In genomic region chr1:51710831-51711230, GRCm38 (mm10) we compare ENCODE assay signal across 12 mouse cellular contexts.
"Had no signal": no experiment of that assay in that cellular context is flagged by ENCODE, and none has a peak within 500 bp of the region (broad histone marks: within the 10 kb centered on the region; RNA-seq: fewer than 3 reads in every experiment).

No protein-coding gene starts in this region.

- H3K27ac ChIP-seq: limb, embryonic 15.5 days; liver, embryonic 13.5 days; lung, embryonic 15.5 days; macrophage; midbrain, embryonic 12.5 days; stomach, embryonic 15.5 days had no signal

- H3K4me1 ChIP-seq: liver, embryonic 13.5 days; lung, embryonic 15.5 days; megakaryocyte, embryonic 14.5 days; midbrain, embryonic 12.5 days; stomach, embryonic 15.5 days had no signal

- H3K4me3 ChIP-seq: limb, embryonic 15.5 days; liver, embryonic 13.5 days; lung, embryonic 15.5 days; megakaryocyte, embryonic 14.5 days; midbrain, embryonic 12.5 days; stomach, embryonic 15.5 days had no signal

- ATAC-seq: liver, postnatal 0 days had no signal

- H3K36me3 ChIP-seq: limb, embryonic 15.5 days; liver, embryonic 13.5 days; lung, embryonic 15.5 days; midbrain, embryonic 12.5 days; stomach, embryonic 15.5 days had no signal

- H3K4me2 ChIP-seq: limb, embryonic 15.5 days; liver, embryonic 13.5 days; lung, embryonic 15.5 days; midbrain, embryonic 12.5 days; stomach, embryonic 15.5 days had no signal

- H3K27me3 ChIP-seq: limb, embryonic 15.5 days; liver, embryonic 13.5 days; lung, embryonic 15.5 days; megakaryocyte, embryonic 14.5 days; midbrain, embryonic 12.5 days; stomach, embryonic 15.5 days had no signal

- H3K9ac ChIP-seq: limb, embryonic 15.5 days; liver, embryonic 13.5 days; liver, postnatal 0 days; lung, embryonic 15.5 days; midbrain, embryonic 12.5 days; stomach, embryonic 15.5 days had no signal

- H3K9me3 ChIP-seq: limb, embryonic 15.5 days; liver, embryonic 13.5 days; lung, embryonic 15.5 days; stomach, embryonic 15.5 days had no signal

- DNase-seq: kidney, postnatal 14 days; liver, embryonic 13.5 days; liver, postnatal 0 days; lung, postnatal 14 days; right cerebral cortex, postnatal 14 days; thymus, postnatal 36 days had no signal
